Mouse (Mus musculus) midbrain, embryonic 15.5 days (tissue): ENCODE data around the gene Rnase4. TPM values are rescaled to one million over a fixed set of nuclear protein-coding genes. Genes with fewer than 3 reads are reported as not detected.

Experiments
- ATAC-seq: fragments of 200-750 bp; cut with Nextera tagmentation; replicated peaks from 2 replicates; pipeline ENCODE4 v1.8.0; 2017; ENCODE audit warnings: moderate TSS enrichment
- H3K27ac ChIP-seq: fragments of 300-500 bp; sonication (generic); 2 replicates; pipeline ENCODE4 v1.5.1; 2015; ENCODE audit warnings: mild to moderate bottlenecking, inconsistent platforms
- H3K27me3 ChIP-seq: fragments of 300-500 bp; sonication (generic); replicated peaks from 2 replicates; pipeline ENCODE4 v1.6.1; 2015; ENCODE audit warnings: inconsistent platforms
- H3K36me3 ChIP-seq: fragments of 300-500 bp; sonication (generic); replicated peaks from 2 replicates; pipeline ENCODE4 v1.6.1; 2015; ENCODE audit warnings: inconsistent platforms
- H3K4me1 ChIP-seq: fragments of 300-500 bp; sonication (generic); 2 replicates; pipeline ENCODE4 v1.6.1; 2015; ENCODE audit warnings: inconsistent platforms
- H3K4me2 ChIP-seq: fragments of 300-500 bp; sonication (generic); 2 replicates; pipeline ENCODE4 v1.6.1; 2015; ENCODE audit warnings: inconsistent platforms, mild to moderate bottlenecking, moderate library complexity
- H3K4me3 ChIP-seq: fragments of 300-500 bp; sonication (generic); 2 replicates; pipeline ENCODE4 v1.5.1; 2015; ENCODE audit warnings: mild to moderate bottlenecking, inconsistent platforms
- H3K9ac ChIP-seq: fragments of 300-500 bp; sonication (generic); 2 replicates; pipeline ENCODE4 v1.6.1; 2015; ENCODE audit warnings: mild to moderate bottlenecking, inconsistent platforms
- H3K9me3 ChIP-seq: fragments of 300-500 bp; sonication (generic); 2 replicates; pipeline ENCODE4 v1.6.1; 2016; ENCODE audit warnings: inconsistent platforms
- WGBS: fragments of 180-500 bp; shearing (Covaris S2); methylation state at CpG from one replicate; pipeline ENCODE4 v1.1.7; 2015; ENCODE audit warnings: mixed read lengths; 5-methylcytosine and 5-hydroxymethylcytosine counted together
- polyA plus RNA-seq: library from polyadenylated mRNA; unstranded; fragments of >200 nt; fragmentation: Nextera tagmentation; extraction: Ambion mirVana; gene quantifications from 2 replicates; pipeline ENCODE4 v1.2.1, GENCODE M21; 2015

Gene Rnase4
- polyA plus RNA-seq, 1 experiment from 2014 or later: 13.9 TPM

- Histone ChIP-seq H3K4me3 (no peak within 1 kb of the TSS), H3K27me3 (no peaks in the 10 kb centered on the region), H3K4me1 (no peaks in the 10 kb centered on the region), H3K9ac (no peak within 1 kb of the TSS), H3K27ac (no peak within 1 kb of the TSS), H3K9me3 (no peaks in the 10 kb centered on the region), H3K4me2 (no peak within 1 kb of the TSS), H3K36me3 (no peaks in the 10 kb centered on the region)
- WGBS: 91% methylated on average over 3 of the region's 3 CpGs
- no peak for ATAC-seq
Measured at GRCm38 (mm10) chr14:51074335-51074734, 16.5 kb upstream of the Rnase4 start, which contains the start of gene Olfr750. Gene Olfr750, minus strand, starts transcription at chr14:51074435.

- Histone ChIP-seq H3K27ac (no peak overlapping the region), H3K27me3 (peaks cover 10% of the 10 kb centered on the region), H3K4me1 (peaks cover 14% of the 10 kb centered on the region), H3K9ac (no peak overlapping the region), H3K9me3 (no peaks in the 10 kb centered on the region), H3K4me2 (no peak overlapping the region), H3K36me3 (no peaks in the 10 kb centered on the region), H3K4me3 (no peak overlapping the region)
- ATAC-seq: no peak
- 90% methylated on average over 1 of the region's 1 CpGs for WGBS
Measured at GRCm38 (mm10) chr14:51079180-51079579, 11.7 kb upstream of the Rnase4 start.

GRCm38 (mm10) chr14:51081035-51081434 is 9.8 kb upstream of the Rnase4 start:
- Histone ChIP-seq H3K9me3 (no peaks in the 10 kb centered on the region), H3K4me3 (no peak overlapping the region), H3K4me2 (no peak overlapping the region), H3K36me3 (no peaks in the 10 kb centered on the region), H3K9ac (no peak overlapping the region), H3K27me3 (peaks cover 17% of the 10 kb centered on the region), H3K27ac (no peak overlapping the region), H3K4me1 (peaks cover 14% of the 10 kb centered on the region)
- no peak for ATAC-seq
- WGBS: 91% methylated on average over 2 of the region's 2 CpGs

- peaks cover 20% of the 10 kb centered on the region for H3K27me3 ChIP-seq
- peak overlapping the region; percentile 47 for H3K9ac ChIP-seq
- peak overlapping the region; percentile 80 for H3K4me2 ChIP-seq
- peak; percentile 77 for ATAC-seq
- peak overlapping the region; percentile 48 for H3K4me3 ChIP-seq
- 3% methylated on average over 38 of the region's 40 CpGs for WGBS
- H3K27ac ChIP-seq: no peak overlapping the region
- H3K36me3 ChIP-seq: no peaks in the 10 kb centered on the region
- H3K4me1 ChIP-seq: peaks cover 14% of the 10 kb centered on the region
- no peaks in the 10 kb centered on the region for H3K9me3 ChIP-seq
Measured at GRCm38 (mm10) chr14:51082599-51083581, 8.0 kb upstream of the Rnase4 start.

GRCm38 (mm10) chr14:51083805-51084204 is 7.1 kb upstream of the Rnase4 start:
- Histone ChIP-seq H3K4me1 (peaks cover 21% of the 10 kb centered on the region), H3K27ac (no peak overlapping the region), H3K9me3 (no peaks in the 10 kb centered on the region), H3K9ac (no peak overlapping the region), H3K4me3 (peak overlapping the region; percentile 48), H3K36me3 (no peaks in the 10 kb centered on the region), H3K27me3 (peaks cover 20% of the 10 kb centered on the region), H3K4me2 (peak overlapping the region; percentile 80)
- no peak for ATAC-seq
- WGBS: 12% methylated on average over 7 of the region's 7 CpGs

GRCm38 (mm10) chr14:51085086-51085485 is 5.8 kb upstream of the Rnase4 start:
- ATAC-seq: no peak
- H3K27ac ChIP-seq: no peak overlapping the region
- H3K9me3 ChIP-seq: no peaks in the 10 kb centered on the region
- WGBS: 77% methylated on average over 2 of the region's 2 CpGs
- peaks cover 20% of the 10 kb centered on the region for H3K27me3 ChIP-seq
- H3K4me3 ChIP-seq: no peak overlapping the region
- H3K36me3 ChIP-seq: no peaks in the 10 kb centered on the region
- H3K4me2 ChIP-seq: no peak overlapping the region
- peaks cover 21% of the 10 kb centered on the region for H3K4me1 ChIP-seq
- no peak overlapping the region for H3K9ac ChIP-seq

GRCm38 (mm10) chr14:51085911-51086310 is 5.0 kb upstream of the Rnase4 start:
- H3K4me3 ChIP-seq: no peak overlapping the region
- 84% methylated on average over 4 of the region's 4 CpGs for WGBS

GRCm38 (mm10) chr14:51087762-51088161 is 3.1 kb upstream of the Rnase4 start:
- no peak for ATAC-seq
- H3K27me3 ChIP-seq: peaks cover 16% of the 10 kb centered on the region
- H3K4me2 ChIP-seq: peak overlapping the region; percentile 69
- H3K9ac ChIP-seq: no peak overlapping the region; the same call in 1 of the 2 replicates
- peaks cover 25% of the 10 kb centered on the region for H3K4me1 ChIP-seq
- H3K36me3 ChIP-seq: no peaks in the 10 kb centered on the region
- peak overlapping the region; percentile 73 for H3K4me3 ChIP-seq
- H3K9me3 ChIP-seq: no peaks in the 10 kb centered on the region
- 9% methylated on average over 9 of the region's 9 CpGs for WGBS
- no peak overlapping the region for H3K27ac ChIP-seq

More at GRCm38 (mm10) chr14:51085911-51086310, 5.0 kb upstream of the Rnase4 start:
- Histone ChIP-seq H3K4me2 (no peak overlapping the region), H3K36me3 (no peaks in the 10 kb centered on the region), H3K4me1 (peaks cover 21% of the 10 kb centered on the region), H3K27me3 (peaks cover 20% of the 10 kb centered on the region), H3K27ac (no peak overlapping the region), H3K9me3 (no peaks in the 10 kb centered on the region), H3K9ac (no peak overlapping the region)
- ATAC-seq: no peak

- under 1% methylated on average over 23 of the region's 23 CpGs for WGBS
- H3K36me3 ChIP-seq: no peaks in the 10 kb centered on the region
- peak; percentile 49 for ATAC-seq
- H3K27ac ChIP-seq: peak overlapping the region; percentile 75
- H3K4me1 ChIP-seq: peaks cover 19% of the 10 kb centered on the region
- H3K9me3 ChIP-seq: no peaks in the 10 kb centered on the region
- H3K4me2 ChIP-seq: peak overlapping the region; percentile 69
- peak overlapping the region; percentile 55 for H3K9ac ChIP-seq
- peaks cover 16% of the 10 kb centered on the region for H3K27me3 ChIP-seq
- H3K4me3 ChIP-seq: peak overlapping the region; percentile 73
Measured at GRCm38 (mm10) chr14:51088166-51088969, 2.5 kb upstream of the Rnase4 start.

GRCm38 (mm10) chr14:51088970-51089673 is 1.8 kb upstream of the Rnase4 start:
- Histone ChIP-seq H3K4me3 (peak overlapping the region; percentile 73), H3K9me3 (no peaks in the 10 kb centered on the region)
- peak; percentile 95 for ATAC-seq

GRCm38 (mm10) chr14:51089674-51090076 is 1.2 kb upstream of the Rnase4 start:
- H3K27ac ChIP-seq: peak overlapping the region; percentile 77
- peak overlapping the region; percentile 67 for H3K9ac ChIP-seq
- H3K4me3 ChIP-seq: peak overlapping the region; percentile 73
- no peaks in the 10 kb centered on the region for H3K36me3 ChIP-seq
- H3K4me1 ChIP-seq: peaks cover 14% of the 10 kb centered on the region; the same call in 1 of the 2 replicates
- no peaks in the 10 kb centered on the region for H3K9me3 ChIP-seq
- peak; percentile 0; the same call in 1 of the 2 replicates for ATAC-seq
- H3K27me3 ChIP-seq: peaks cover 5% of the 10 kb centered on the region
- WGBS: under 1% methylated on average over 15 of the region's 15 CpGs
- H3K4me2 ChIP-seq: peak overlapping the region; percentile 69

More at GRCm38 (mm10) chr14:51088970-51089673, 1.8 kb upstream of the Rnase4 start:
- H3K27me3 ChIP-seq: peaks cover 10% of the 10 kb centered on the region
- H3K4me2 ChIP-seq: peak overlapping the region; percentile 69
- peak overlapping the region; percentile 67 for H3K9ac ChIP-seq
- no peaks in the 10 kb centered on the region for H3K36me3 ChIP-seq
- WGBS: under 1% methylated on average over 34 of the region's 34 CpGs
- H3K4me1 ChIP-seq: peaks cover 14% of the 10 kb centered on the region; the same call in 1 of the 2 replicates
- peak overlapping the region; percentile 77 for H3K27ac ChIP-seq
